Mouse (Mus musculus): ENCODE measurements around the gene Nelfb. TPM values are rescaled to one million over a fixed set of nuclear protein-coding genes. Genes with fewer than 3 reads are reported as not detected.

Gene Nelfb
- polyA plus RNA-seq, 1 experiment = 57.5 TPM

DNA sequence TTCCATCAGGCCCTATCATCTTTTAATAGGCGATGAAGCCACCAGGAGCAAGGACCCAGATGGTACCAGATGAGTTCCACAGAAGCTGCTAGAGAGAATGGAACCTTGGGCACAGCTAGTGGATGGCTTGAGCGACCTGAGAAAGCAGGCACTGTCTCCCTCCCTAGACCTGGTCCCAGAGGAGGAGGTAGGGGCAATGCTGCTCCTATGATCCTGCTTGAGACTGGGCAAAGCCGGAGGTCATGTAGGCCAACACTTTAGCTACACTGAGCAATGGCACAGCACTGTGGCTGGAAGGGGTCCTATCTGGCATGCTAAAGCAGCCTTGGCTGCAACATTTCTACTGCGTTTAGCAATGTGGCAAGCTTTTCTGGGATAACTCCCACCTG, 35.6 kb downstream of the Nelfb start:
- DNase-seq (ENCODE audit: low read depth) = no peak

DNA sequence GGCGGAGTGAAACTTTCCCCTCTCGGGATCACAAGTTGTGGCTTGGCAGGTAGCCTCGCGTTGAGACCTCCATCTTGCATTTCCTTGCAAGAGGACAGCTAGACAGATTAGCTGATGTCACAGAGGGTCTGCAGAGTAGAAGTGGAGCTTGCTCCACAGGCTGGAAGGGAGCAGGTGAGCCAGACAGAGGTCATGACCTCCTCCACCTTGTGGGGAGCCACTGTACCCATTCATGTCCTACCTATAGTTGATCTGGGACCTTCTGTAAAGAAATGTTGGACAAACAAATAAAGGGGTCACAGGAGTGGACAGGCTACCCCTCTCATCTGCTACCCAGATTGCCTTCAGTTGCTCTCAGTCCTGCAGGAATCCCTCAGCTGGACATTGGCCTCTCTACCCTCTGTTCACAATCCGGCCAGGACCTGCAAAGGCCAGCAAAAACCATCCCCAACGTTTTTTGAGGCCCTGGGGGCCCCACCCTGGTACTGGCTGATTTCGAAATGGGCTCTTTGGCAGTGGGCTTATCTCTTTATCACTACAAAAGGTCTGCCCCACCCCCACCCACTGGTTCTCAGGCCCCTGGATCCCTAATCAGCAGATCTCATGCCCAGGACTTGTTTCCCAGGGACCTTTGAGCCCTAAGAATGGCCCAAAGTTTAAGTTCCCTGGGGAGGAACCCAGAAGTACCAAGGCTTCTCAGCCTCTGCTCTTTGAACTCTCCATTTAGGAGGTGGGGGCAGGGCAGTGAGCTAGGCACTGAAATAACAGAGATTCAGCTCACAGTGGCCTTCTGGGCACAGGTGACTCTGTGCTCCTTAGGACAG, 36.2 kb downstream of the Nelfb start:
- no peak for DNase-seq (ENCODE audit: low read depth)

DNA sequence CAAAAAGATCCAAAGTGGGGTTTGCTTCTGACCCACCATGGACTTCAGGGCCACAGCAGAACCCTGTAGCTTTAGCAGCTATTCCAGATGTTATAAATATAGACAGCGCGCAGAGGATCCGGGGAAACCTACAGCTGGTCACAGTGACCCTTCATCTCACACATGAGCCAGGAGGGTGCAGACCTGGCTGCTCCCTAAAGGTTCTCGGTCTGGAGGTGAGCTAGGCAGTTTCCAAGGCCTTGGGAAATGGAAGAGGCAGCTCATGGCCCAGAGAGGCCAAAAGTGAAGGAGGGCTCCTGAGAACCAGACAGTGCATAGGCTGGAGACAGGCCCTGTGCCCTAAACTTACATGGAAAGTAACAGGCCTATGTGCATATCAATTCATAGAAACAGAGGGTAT, 37.5 kb downstream of the Nelfb start:
- no peak for DNase-seq (ENCODE audit: low read depth)

DNA sequence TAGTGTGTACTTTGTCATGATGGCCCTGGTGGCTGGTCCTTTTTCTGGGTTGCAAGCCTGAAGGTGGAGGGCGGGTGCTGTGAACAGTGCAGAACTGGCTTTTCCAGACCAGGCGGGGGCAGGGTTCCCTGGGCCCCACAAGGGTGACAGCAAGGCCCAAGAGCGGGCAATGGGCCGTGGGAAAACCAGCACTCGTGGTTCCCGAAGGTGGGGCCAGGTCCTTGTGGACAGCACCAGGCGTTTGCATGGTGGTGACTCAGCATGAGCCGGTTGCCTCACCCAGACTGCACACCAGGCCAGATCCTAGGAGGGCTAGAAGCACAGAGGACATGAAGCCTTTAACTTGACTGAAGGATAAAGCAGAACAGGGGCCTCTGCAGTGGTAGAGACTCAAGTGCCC, 38.7 kb downstream of the Nelfb start:
- DNase-seq (ENCODE audit: low read depth) = no peak

DNA sequence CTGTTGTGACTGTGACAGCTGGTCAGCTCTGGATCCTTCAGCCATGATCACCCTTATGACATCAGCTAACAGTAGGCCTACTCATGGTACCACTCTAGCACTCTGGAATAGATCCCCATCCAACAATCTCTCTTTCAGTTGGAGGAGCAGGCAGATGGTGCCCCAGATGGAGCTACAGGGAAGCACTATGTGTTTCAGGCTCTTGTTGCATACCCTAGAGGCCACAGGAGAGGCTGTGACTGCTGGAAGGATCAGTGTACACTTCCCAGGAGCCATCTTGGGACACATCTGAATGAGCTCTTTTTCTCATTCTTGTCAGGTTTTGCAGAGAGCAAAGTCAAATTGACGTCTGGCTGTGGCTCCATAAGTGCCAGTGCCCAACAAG, 39.5 kb downstream of the Nelfb start:
- DNase-seq (ENCODE audit: low read depth) = no peak

DNA sequence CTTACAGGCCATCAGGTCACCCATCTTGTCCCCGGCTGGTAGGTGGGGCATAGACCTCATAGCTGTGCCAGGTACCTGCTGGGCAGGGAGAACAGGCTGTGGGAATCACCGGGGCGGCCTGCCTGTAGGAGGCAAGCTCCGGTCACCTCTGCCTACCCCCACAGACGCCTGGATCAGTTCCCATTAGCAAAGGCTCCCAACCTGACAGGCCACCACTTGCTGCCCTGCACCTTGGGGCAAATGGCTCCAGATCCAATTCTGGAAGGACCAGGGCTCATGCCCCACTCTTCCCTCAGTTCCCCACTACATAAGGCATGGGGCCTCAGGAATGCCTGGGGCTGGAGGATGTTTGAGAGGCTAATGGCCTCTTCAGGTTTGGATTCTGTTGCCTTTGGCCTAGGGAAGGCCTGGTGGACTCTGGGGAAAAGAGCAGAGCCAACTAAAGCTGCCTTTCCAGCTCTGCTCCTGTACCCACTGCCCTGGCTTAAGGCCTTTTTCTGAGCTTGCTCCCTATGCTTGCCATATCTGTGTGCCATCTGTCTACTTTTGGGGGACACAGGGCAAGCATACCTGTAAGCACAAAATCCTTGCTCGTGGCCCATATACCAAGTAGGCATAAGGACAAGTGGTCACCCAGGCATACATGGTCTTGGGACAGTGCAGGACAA, 40.1 kb downstream of the Nelfb start:
- DNase-seq (ENCODE audit: low read depth) = no peak

DNA sequence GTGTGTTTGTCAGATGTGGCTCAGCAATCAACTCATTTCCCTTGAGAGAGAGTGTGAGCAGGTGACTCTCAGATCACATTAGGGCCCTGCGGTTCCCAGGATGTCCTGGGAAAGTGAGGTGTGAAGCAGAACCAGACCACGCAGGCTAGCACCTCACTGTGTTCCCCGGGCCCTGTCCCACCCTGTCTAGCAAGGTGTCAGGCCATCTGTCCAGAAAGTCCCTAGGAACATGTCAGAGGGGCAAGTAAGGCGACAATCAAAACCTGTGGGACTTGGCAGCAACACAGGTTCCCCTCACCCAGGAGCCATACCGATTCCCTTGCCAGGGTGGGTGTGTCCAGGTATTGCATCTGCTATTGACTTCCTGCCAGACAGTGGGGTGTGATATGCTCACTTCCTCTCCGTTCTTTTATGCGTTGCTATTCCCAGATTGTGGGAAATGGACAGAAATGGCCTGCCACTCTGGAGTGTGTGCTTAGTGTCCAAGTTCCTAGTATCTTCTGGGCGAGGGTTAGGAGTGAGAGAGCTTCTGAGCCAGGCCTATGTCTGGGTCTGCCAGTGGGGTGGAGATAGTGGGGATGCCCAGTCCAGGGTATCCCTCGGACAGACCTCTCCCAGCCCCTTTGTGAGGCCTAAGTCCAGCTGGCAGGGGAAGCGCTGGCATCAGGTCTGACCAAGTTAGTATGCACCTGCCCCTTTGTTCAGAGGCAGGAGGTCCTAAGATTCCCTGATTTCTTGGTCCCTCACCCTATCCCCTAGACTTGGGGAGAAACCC, 40.8 kb downstream of the Nelfb start:
- DNase-seq (ENCODE audit: low read depth) = no peak

DNA sequence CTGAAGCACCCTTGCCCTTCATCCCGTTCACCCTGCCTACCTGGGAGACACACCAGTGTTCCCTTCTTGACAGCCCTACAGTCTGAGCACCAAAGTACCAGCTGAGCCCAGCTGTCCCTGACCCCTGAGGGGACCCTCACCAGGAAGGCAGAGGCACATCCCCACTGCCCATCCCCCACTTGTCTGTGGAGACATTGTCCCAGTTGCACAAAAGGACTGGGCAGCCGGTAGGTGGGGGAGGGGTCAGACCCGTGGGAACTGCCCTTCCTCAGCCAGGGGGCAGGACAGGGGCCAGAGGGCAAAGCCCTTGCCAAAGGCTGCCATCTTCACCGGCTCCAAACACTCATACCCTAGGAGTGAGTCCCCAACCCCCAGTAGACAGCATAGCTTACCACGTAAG, 41.5 kb downstream of the Nelfb start:
- DNase-seq (ENCODE audit: low read depth) = no peak

DNA sequence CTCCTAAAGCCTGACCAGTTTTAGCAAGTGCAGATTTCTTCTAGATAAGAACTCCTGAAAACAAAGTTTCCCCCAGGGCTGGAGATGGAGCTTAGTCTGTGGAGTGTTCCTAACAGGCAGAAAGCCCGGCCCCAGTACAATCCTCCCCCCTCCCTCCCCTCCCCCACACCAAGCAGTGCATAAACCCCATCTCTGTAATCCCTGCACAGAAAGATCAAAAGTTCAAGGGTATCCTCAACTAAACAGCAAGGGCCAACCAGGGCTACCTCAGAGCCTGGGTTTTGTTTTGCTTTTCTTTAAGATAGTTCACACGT, 42.7 kb downstream of the Nelfb start:
- DNase-seq (ENCODE audit: low read depth) = no peak

DNA sequence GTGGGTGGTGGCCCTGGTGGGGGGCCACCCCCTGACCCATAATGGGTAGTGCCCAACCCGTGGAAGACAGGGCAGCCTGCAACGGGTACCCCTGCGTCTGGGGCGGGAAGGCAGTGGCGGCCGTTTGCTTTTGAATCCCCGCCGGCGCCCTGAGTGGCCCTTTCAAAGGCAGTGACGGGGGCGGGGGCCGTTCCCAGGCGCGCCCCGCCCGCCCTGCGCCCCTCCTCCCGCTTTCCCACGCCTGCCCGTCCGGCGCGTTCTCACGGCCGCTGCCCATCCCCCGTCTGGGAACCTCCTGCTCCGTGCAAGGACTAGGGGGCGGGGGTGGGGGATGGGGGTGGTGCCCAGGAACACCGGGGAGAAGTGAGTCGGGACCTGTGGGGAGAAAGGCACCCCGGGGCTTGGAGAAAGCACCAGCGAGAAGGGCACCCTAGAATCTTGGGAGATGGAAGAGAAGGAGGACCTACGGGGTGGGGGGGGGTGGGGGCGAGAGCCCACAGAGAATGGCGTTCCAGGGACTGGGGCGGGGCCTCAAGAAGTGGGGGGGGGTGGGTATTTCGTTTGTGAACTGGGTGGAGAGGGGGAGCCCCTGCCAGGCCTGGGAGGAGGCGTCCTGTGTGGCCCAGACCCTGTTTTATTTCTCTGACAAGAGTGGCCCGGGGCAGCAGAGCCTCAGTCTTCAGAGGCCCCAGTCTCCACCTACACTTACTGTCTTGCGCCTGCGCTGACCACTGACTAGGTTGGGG, 43.2 kb downstream of the Nelfb start:
- DNase-seq (ENCODE audit: low read depth) = no peak

DNA sequence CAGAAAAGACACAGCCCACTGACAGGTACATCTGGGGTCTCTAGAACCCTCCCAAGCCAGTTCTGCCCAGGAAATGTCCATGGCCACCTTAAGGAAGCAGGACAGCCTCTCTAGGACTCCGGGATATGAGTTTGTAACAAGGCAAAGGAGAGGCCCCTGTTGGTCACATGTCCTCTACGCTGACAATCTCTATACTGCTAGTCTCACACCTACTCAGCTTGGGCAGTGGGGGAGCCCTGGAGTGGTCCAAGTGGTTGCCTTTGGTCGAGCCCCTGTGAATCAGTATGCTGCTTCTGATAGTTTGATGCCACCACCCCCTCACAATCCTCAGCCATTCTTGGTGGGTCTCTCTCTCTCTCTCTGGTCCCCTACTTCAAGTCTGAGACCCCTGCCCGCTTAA, 43.8 kb downstream of the Nelfb start:
- no peak for DNase-seq (ENCODE audit: low read depth)

DNA sequence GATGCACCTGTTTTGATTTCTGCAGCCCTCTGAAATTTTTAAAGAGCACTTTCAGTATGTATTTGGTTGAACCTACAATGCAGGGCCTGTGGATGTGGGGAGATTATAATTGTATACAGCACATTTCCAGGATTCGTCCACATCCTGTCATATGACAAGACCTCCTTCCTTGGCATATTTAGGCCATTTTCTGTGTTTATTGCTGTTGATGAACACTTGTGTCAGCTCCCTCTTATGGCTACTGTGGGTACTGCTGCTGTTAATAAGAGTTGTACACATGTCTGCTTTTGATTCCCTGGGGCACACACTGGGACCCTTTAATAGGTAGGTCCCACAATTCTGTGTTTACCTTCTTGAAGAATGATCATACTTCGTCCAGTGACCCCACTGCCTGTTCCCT, 53.6 kb downstream of the Nelfb start:
- DNase-seq (ENCODE audit: low read depth) = no peak

DNA sequence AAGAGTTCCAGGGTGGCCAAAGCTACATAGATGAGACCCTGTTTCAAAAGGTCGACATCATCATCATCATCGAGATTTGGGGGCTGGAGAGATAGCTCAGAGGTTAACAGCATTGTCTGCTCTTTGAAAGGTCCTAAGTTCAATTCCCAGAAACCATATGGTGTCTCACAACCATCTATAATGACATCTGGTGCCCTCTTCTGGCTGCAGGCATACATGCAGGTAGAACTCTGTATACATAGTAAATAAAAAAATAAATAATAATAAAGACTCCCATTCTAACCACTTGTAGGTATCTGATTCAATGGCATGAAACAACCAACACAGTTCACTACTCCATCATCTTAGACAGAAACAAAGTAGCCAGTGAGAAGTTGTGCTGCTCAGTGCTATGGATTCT, 54.3 kb downstream of the Nelfb start:
- DNase-seq (ENCODE audit: low read depth) = no peak

DNA sequence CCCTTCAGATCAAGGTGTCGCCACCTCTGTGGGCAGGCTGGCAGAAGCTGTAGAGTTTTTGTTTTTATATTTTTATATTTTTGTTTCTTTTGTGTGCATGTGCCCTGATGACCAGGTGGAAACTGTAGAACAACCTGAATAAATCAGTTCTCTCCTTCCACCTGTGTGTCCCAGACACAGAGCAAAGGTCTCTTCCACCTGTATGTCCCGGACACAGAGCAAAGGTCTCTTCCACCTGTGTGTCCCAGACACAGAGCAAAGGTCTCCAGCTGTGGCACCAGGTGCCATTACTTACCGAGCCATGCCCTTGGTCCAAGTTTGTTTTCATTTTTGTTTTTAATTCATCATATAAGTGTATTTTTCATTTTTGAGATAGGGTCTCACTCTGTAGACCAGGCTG, 55.1 kb downstream of the Nelfb start:
- DNase-seq (ENCODE audit: low read depth) = no peak

DNA sequence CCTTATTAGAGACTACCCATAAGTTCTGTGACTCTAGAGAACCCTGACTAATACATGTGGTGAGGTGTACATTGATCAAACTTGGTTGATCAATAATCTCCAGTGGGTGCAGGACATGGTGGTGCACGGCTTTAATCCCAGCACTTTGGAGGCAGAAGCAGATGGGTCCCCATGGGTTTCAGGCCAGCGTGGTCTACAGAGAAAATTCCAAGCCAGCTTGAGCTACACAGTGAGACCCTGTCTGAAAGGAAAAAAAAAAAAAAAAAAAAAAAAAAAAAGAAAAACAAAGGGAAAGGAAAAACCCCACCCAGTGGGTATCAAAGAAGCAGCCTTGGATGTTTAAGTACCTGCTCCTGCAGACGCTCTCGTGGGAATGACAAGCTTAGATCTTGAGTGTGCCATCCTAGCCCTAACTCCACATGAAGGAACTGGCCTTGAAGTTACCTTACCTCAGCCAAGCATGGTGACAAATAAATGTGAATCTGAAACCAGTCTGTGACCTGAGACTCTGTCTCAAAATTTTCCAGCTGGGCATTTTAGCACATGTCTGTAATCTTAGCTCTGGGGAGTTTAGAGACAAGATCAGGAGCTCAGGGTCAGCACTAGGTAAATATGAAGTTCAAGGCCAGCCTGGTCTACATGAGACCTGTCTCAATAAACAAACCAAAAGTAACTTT, 59.9 kb downstream of the Nelfb start:
- no peak for DNase-seq (ENCODE audit: low read depth)

Other genes starting within 250 kb of the Nelfb start
- gene Dph7, start 249.1 kb downstream of the Nelfb start, polyA plus RNA-seq (2012; rRNA removed) = 20.4 and 23.1 TPM in 2 replicates
- 67.2 and 81.6 TPM in 2 replicates for gene Mrpl41, start 236.4 kb downstream of the Nelfb start, polyA plus RNA-seq (2012; rRNA removed)
- gene Pnpla7, start 235.5 kb downstream of the Nelfb start, polyA plus RNA-seq (2012; rRNA removed) = 17.3 and 20.7 TPM in 2 replicates
- 272 and 279 TPM in 2 replicates for gene Nsmf, start 157.1 kb downstream of the Nelfb start, polyA plus RNA-seq (2012; rRNA removed)
- gene Entpd8, start 131.2 kb downstream of the Nelfb start, polyA plus RNA-seq (2012; rRNA removed) = 1.8 and 2.3 TPM in 2 replicates
- gene Noxa1, start 116.3 kb downstream of the Nelfb start, polyA plus RNA-seq (2012; rRNA removed) = 0.30 and 0.34 TPM in 2 replicates
- 16.6 and 20.4 TPM in 2 replicates for gene Nrarp, start 30.7 kb downstream of the Nelfb start, polyA plus RNA-seq (2012; rRNA removed)
- 41.2 and 42.5 TPM in 2 replicates for gene Tor4a, start 14.6 kb downstream of the Nelfb start, polyA plus RNA-seq (2012; rRNA removed)
- 0.74 and 0.93 TPM in 2 replicates for gene Stpg3, start 3.1 kb upstream of the Nelfb start, polyA plus RNA-seq (2012; rRNA removed)
- gene Fam166a, start 7.3 kb upstream of the Nelfb start, polyA plus RNA-seq (2012; rRNA removed) = 1.8 and 3.4 TPM in 2 replicates
- gene Tubb4b, start 13.2 kb upstream of the Nelfb start, polyA plus RNA-seq (2012; rRNA removed) = 468 and 584 TPM in 2 replicates
- gene Slc34a3, start 22.9 kb upstream of the Nelfb start, polyA plus RNA-seq (2012; rRNA removed) = not detected in 2 replicates
- 0.04 and 0.09 TPM in 2 replicates for gene Rnf224, start 25.3 kb upstream of the Nelfb start, polyA plus RNA-seq (2012; rRNA removed)
- 9.0 and 13.9 TPM in 2 replicates for gene Rnf208, start 30.8 kb upstream of the Nelfb start, polyA plus RNA-seq (2012; rRNA removed)
- 0.19 and 0.59 TPM in 2 replicates for gene Cysrt1, start 31.0 kb upstream of the Nelfb start, polyA plus RNA-seq (2012; rRNA removed)
- 23.2 and 23.7 TPM in 2 replicates for gene AL732309.1, start 35.4 kb upstream of the Nelfb start, polyA plus RNA-seq (2012; rRNA removed)
- 63.3 and 66.2 TPM in 2 replicates for gene Tmem203, start 44.0 kb upstream of the Nelfb start, polyA plus RNA-seq (2012; rRNA removed)
- 11.4 and 20.5 TPM in 2 replicates for gene Tprn, start 51.1 kb upstream of the Nelfb start, polyA plus RNA-seq (2012; rRNA removed)
- gene Ssna1, start 60.9 kb upstream of the Nelfb start, polyA plus RNA-seq (2012; rRNA removed) = 44.6 and 56.3 TPM in 2 replicates
- gene Anapc2, start 61.0 kb upstream of the Nelfb start, polyA plus RNA-seq (2012; rRNA removed) = 119 and 122 TPM in 2 replicates
- gene Tmem210, start 76.7 kb upstream of the Nelfb start, polyA plus RNA-seq (2012; rRNA removed) = 1.4 and 2.0 TPM in 2 replicates
- 5.1 and 7.0 TPM in 2 replicates for gene Lrrc26, start 78.4 kb upstream of the Nelfb start, polyA plus RNA-seq (2012; rRNA removed)
- 0.12 and 0.15 TPM in 2 replicates for gene Grin1, start 107.7 kb upstream of the Nelfb start, polyA plus RNA-seq (2012; rRNA removed)
- 11.2 and 25.1 TPM in 2 replicates for gene Man1b1, start 120.8 kb upstream of the Nelfb start, polyA plus RNA-seq (2012; rRNA removed)
- 18.1 and 28.0 TPM in 2 replicates for gene Dpp7, start 144.9 kb upstream of the Nelfb start, polyA plus RNA-seq (2012; rRNA removed)
- gene Uap1l1, start 154.2 kb upstream of the Nelfb start, polyA plus RNA-seq (2012; rRNA removed) = 38.0 and 38.6 TPM in 2 replicates
- gene Sapcd2, start 160.8 kb upstream of the Nelfb start, polyA plus RNA-seq (2012; rRNA removed) = 3.0 and 4.3 TPM in 2 replicates
- 64.7 and 75.2 TPM in 2 replicates for gene Entpd2, start 184.4 kb upstream of the Nelfb start, polyA plus RNA-seq (2012; rRNA removed)
- 140 and 154 TPM in 2 replicates for gene Npdc1, start 187.9 kb upstream of the Nelfb start, polyA plus RNA-seq (2012; rRNA removed)
- 0.47 and 0.57 TPM in 2 replicates for gene Fut7, start 211.8 kb upstream of the Nelfb start, polyA plus RNA-seq (2012; rRNA removed)
- gene Abca2, start 217.2 kb upstream of the Nelfb start, polyA plus RNA-seq (2012; rRNA removed) = 187 and 437 TPM in 2 replicates
- 103 and 188 TPM in 2 replicates for gene Clic3, start 245.3 kb upstream of the Nelfb start, polyA plus RNA-seq (2012; rRNA removed)
- 124 and 139 TPM in 2 replicates for gene Paxx, start 249.6 kb upstream of the Nelfb start, polyA plus RNA-seq (2012; rRNA removed)